Mouse (Mus musculus) megakaryocyte progenitor cell, adult 5-6 weeks (primary cell): ENCODE results near the gene Tubb2b. TPM values are rescaled to one million over a fixed set of nuclear protein-coding genes. Genes with fewer than 3 reads are reported as not detected.

Experiments
- total RNA-seq, 2 experiments: library from RNA; stranded (forward) in 1 of 2; stranded (reverse) in 1 of 2; fragments of 157-497, 149-512 nt in 1 of 2; fragments of 200-1000 nt in 1 of 2; gene quantifications; 2 replicates each; pipeline versions ENCODE4 v1.2.3 to v1.2.4; 2015 to 2017

The Tubb2b gene
- total RNA-seq, 2 experiments from 2014 or later = not detected

Other genes with a start within 250 kb of the Tubb2b start
- not detected in 2 replicates for gene Serpinb6c, start 224.8 kb downstream of the Tubb2b start, total RNA-seq (2015)
- not detected in 2 replicates for gene Serpinb6c, start 224.8 kb downstream of the Tubb2b start, total RNA-seq (2017)
- gene Nqo2, start 165.8 kb downstream of the Tubb2b start, total RNA-seq (2015) = 48.7 and 53.0 TPM in 2 replicates
- gene Nqo2, start 165.8 kb downstream of the Tubb2b start, total RNA-seq (2017) = 34.7 and 47.3 TPM in 2 replicates
- 42.9 and 44.3 TPM in 2 replicates for gene Ripk1, start 128.1 kb downstream of the Tubb2b start, total RNA-seq (2015)
- gene Ripk1, start 128.1 kb downstream of the Tubb2b start, total RNA-seq (2017) = 49.6 and 50.6 TPM in 2 replicates
- 10.0 and 12.8 TPM in 2 replicates for gene Serpinb6a, start 127.7 kb downstream of the Tubb2b start, total RNA-seq (2015)
- gene Serpinb6a, start 127.7 kb downstream of the Tubb2b start, total RNA-seq (2017) = 12.0 and 17.6 TPM in 2 replicates
- 96.7 and 115 TPM in 2 replicates for gene Bphl, start 92.9 kb downstream of the Tubb2b start, total RNA-seq (2015)
- gene Bphl, start 92.9 kb downstream of the Tubb2b start, total RNA-seq (2017) = 40.2 and 70.3 TPM in 2 replicates
- gene Tubb2a, start 52.5 kb downstream of the Tubb2b start, total RNA-seq (2015) = 2.3 and 2.5 TPM in 2 replicates
- gene Tubb2a, start 52.5 kb downstream of the Tubb2b start, total RNA-seq (2017) = 6.9 and 7.9 TPM in 2 replicates
- gene Psmg4, start 32.5 kb upstream of the Tubb2b start, total RNA-seq (2015) = 73.3 and 75.8 TPM in 2 replicates
- gene Psmg4, start 32.5 kb upstream of the Tubb2b start, total RNA-seq (2017) = 200 and 229 TPM in 2 replicates
- gene Slc22a23, start 214.7 kb upstream of the Tubb2b start, total RNA-seq (2015) = 1.1 and 1.4 TPM in 2 replicates
- gene Slc22a23, start 214.7 kb upstream of the Tubb2b start, total RNA-seq (2017) = 0.62 and 2.0 TPM in 2 replicates